Mouse (Mus musculus) Patski (cell line): ENCODE data around the gene Slc22a20. TPM values are rescaled to one million over a fixed set of nuclear protein-coding genes. Genes with fewer than 3 reads are reported as not detected.

Source experiments
- ATAC-seq: fragments of 100-300 bp; one replicate; pipeline ENCODE4 v1.8.0; 2021
- CTCF ChIA-PET: fragments of 350-600 bp; sonication (Branson Sonifier 250); formaldehyde crosslinking; loops from one replicate; lab custom pipeline; 2022; ENCODE audit warnings: inconsistent platforms; lab: Charles Lee
- POLR2A ChIA-PET: fragments of 350-600 bp; sonication (Branson Sonifier 250); formaldehyde crosslinking; loops from one replicate; lab custom pipeline; 2022; ENCODE audit warnings: antibody characterized with exemption, inconsistent platforms; lab: Charles Lee
- DNase-seq: peaks from one replicate; pipeline ENCODE4 v3.0.0-alpha.2; 2011; ENCODE audit warnings: low read depth, low spot score
- H3K27me3 ChIP-seq: fragments of 371-371 bp; one replicate; pipeline ENCODE4 v1.5.1; 2021
- CTCF ChIP-seq: fragments of 100-300 bp; IDR thresholded peaks from one replicate; pipeline ENCODE4 v1.5.1; 2021
- in situ Hi-C: fragments of 300-500 bp; cut with MboI; formaldehyde crosslinking; loops from 3 replicates; pipeline ENCODE4 v1.11.1; 2018; ENCODE audit warnings: low pct_unique_long_range_greater_than_20kb, mixed read lengths
- polyA plus RNA-seq: library from polyadenylated mRNA; unstranded; gene quantifications from one replicate; pipeline ENCODE4 v1.2.3, GENCODE M21; 2021

The Slc22a20 gene
- polyA plus RNA-seq, 1 experiment from 2014 or later, result not detected

- ATAC-seq (no peak), DNase-seq (no peak)
- no peaks in the 10 kb centered on the region for H3K27me3 ChIP-seq
- in situ Hi-C loops, result no loop called here
- CTCF ChIA-PET, result interaction anchor here (1.5 to 1.7 kb wide), 3 partner anchors 11 to 20 kb away, joined by 4 to 11 read pairs (median 4); no protein-coding TSS in a partner anchor
- POLR2A ChIA-PET, result interaction anchor here (1.2 kb wide), 1 partner anchor 21 kb away, joined by 4 read pairs; no protein-coding TSS in a partner anchor
- no peak for TF ChIP-seq CTCF
These were observed 41.8 kb downstream of the Slc22a20 start for GRCm38 (mm10) chr19:5944145-5944544.

DNA sequence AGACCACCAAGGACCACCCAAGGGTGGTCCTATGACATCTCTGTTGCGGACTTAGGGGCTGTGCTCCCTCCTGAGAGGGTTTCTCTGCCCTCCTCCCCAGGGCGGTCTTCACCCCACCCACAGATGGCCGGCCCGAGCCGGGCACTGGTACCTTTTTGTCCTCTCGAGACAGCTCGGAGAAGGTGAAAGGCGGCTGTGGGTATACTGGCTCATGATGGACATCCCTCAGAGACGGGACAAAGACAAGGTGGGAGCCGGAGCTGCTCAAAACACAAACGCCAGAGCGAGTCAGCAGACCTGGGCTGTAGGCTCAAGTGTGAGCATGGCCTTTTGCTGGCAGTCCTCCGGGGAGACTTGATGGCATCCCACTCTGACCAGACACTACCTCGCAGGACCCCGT lies 42.5 kb downstream of the Slc22a20 start:
- POLR2A ChIA-PET, result no interaction called here
- TF ChIP-seq CTCF, result no peak
- CTCF ChIA-PET, result interaction anchor here (1.3 to 1.6 kb wide), 2 partner anchors 14 to 19 kb away, joined by 4 read pairs; no protein-coding TSS in a partner anchor
- H3K27me3 ChIP-seq, result no peaks in the 10 kb centered on the region
- ATAC-seq (no peak), DNase-seq (no peak)
- in situ Hi-C loops, result no loop called here

DNA sequence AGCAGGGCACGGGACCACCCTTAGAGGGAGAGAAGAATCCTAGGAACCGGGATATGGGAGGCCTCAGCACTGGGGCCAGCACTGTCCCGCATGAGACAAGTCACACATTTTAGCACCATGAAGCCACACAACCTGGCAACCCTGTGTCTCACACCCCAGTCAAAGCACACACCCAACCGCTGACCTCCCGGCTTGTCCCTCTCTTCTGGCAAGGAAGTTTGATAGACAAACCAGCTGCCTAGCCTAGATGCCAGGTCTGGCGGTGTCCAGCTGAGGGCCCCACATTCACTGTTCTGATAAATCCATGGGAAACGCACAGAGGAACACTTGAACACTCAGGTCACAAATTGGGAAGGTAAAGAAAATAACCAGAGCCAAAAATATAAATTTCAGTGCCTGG lies 43.4 kb downstream of the Slc22a20 start:
- ATAC-seq (no peak), DNase-seq (no peak)
- no peaks in the 10 kb centered on the region for H3K27me3 ChIP-seq
- in situ Hi-C loops, result no loop called here
- TF ChIP-seq CTCF, result no peak
- ChIA-PET POLR2A (no interaction called here), CTCF (interaction anchor here (1.3 to 1.7 kb wide), 2 partner anchors 13 to 156 kb away, joined by 4 to 6 read pairs; no protein-coding TSS in a partner anchor)

DNA sequence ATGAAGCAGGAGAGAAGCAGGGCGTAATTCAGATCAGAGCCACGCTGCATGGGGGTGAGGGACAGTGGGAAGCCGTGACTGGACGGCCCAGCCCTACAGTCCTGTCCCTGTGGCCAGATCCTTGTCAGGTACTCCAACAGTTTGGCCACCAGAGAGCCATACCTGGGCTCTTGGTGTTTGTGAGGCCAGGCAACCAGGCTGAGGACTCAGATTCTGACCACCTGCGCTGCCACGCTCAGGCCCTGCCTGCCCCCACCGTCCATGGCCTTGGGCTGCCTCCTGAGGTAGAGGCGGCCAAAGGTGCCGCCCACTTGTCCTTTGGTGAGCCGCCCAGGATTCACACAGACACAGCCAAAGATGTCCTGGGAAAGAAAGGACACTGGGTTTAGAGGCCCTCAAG lies 45.3 kb downstream of the Slc22a20 start:
- CTCF ChIA-PET, result interaction anchor here (0.9 kb wide), 1 partner anchor 14 kb away, joined by 4 read pairs; no protein-coding TSS in a partner anchor
- POLR2A ChIA-PET, result no interaction called here
- in situ Hi-C loops, result no loop called here

DNA sequence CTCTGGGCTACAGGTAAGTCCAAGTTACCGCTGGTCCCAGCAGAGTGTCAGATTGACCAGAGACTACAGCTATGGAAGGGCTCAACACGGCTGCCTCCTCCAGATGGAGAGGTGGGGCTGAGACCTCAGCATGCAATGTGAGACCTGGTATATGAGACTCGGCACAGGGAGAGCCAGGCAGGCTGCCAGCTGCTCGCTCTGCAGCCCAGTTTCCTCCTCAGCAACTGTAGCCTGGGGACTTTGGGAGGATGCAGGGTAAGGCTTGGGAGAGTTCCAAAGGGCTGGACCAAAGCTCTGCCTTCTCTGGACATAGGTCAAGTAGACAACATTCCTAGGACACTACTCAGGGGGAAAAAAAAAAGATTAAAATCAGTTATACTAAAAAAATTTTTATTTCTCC lies 45.8 kb downstream of the Slc22a20 start:
- peak; percentile 18 for ATAC-seq

More for the DNA sequence above, 45.3 kb downstream of the Slc22a20 start:
- DNase-seq (no peak), ATAC-seq (no peak)
- TF ChIP-seq CTCF, result no peak
- no peaks in the 10 kb centered on the region for H3K27me3 ChIP-seq

GRCm38 (mm10) chr19:5939715-5940114 lies 46.2 kb downstream of the Slc22a20 start:
- TF ChIP-seq CTCF, result no peak
- ChIA-PET CTCF (interaction anchor here (0.7 to 1.0 kb wide), 3 partner anchors 10 to 16 kb away, joined by 3 to 4 read pairs (median 4); no protein-coding TSS in a partner anchor), POLR2A (interaction anchor here (1.0 kb wide), 1 partner anchor 10 kb away, joined by 3 read pairs; no protein-coding TSS in a partner anchor)
- no peak for DNase-seq
- no peak for ATAC-seq
- no peaks in the 10 kb centered on the region for H3K27me3 ChIP-seq
- in situ Hi-C loops, result no loop called here

More for the DNA sequence above, 45.8 kb downstream of the Slc22a20 start:
- ChIA-PET POLR2A (interaction anchor here (1.0 kb wide), 1 partner anchor 11 kb away, joined by 3 read pairs; no protein-coding TSS in a partner anchor), CTCF (interaction anchor here (0.7 to 1.0 kb wide), 3 partner anchors 10 to 16 kb away, joined by 3 to 4 read pairs (median 4); no protein-coding TSS in a partner anchor)
- no peak for TF ChIP-seq CTCF
- no peaks in the 10 kb centered on the region for H3K27me3 ChIP-seq
- in situ Hi-C loops, result no loop called here
- DNase-seq, result no peak

DNA sequence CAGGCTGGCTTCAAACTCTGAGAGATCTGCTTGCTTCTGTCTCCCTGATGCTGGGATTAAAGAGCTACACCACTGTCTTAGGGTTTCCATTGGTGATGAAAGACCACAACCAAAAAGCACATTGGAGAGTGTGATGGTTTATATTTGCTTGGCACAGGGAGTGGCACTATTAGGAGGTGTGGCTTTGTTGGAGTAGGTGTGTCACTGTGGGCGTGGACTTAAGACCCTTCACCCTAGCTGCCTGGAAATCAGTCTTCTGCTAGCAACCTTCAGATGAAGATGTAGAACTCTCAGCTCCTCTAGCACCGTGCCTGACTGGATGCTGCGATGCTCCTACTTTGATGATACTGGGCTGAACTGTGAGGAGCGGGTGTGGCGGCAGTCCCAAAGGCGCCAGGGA lies 47.4 kb downstream of the Slc22a20 start:
- CTCF ChIA-PET, result interaction anchor here (1.3 to 1.6 kb wide), 2 partner anchors 13 to 18 kb away, joined by 5 read pairs; partner anchors contain the start of gene Cdc42ep2
- POLR2A ChIA-PET, result no interaction called here
- ATAC-seq (no peak), DNase-seq (no peak)
- H3K27me3 ChIP-seq, result no peaks in the 10 kb centered on the region
- in situ Hi-C loops, result no loop called here
- TF ChIP-seq CTCF, result no peak

DNA sequence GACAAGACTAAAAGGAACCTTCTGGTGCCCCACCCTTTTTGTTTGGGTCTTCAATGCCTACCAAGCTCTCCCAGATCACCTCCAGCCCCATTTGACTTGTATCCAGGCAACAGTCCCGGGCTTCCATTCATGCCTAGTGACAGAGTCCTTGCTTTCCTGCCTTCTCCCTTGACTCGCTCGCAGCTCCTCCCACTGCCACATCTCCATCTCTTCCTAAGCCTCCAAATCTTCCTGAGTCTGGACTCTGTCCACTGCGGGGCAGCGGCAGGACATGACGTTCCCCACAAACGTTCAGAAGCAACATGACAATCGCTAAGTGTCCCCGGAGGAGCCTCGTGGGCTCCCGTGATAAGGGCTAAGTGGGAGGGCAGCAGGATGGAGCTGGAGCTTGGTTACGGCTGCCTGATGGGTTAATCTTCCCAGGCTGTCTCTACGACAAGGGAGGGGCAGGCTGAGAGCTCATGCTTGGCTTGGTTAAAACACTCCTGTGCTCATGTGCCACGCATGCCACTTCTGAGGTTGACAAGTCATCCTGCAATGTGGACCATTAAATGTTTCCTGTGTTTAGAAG lies 48.0 kb downstream of the Slc22a20 start:
- POLR2A ChIA-PET, result no interaction called here
- no peak for TF ChIP-seq CTCF
- in situ Hi-C loops, result no loop called here
- CTCF ChIA-PET, result interaction anchor here (1.3 to 1.6 kb wide), 2 partner anchors 13 to 18 kb away, joined by 5 read pairs; partner anchors contain the start of gene Cdc42ep2
- no peaks in the 10 kb centered on the region for H3K27me3 ChIP-seq
- no peak for ATAC-seq
- no peak for DNase-seq

GRCm38 (mm10) chr19:5937095-5937835 lies 48.7 kb downstream of the Slc22a20 start:
- H3K27me3 ChIP-seq, result no peaks in the 10 kb centered on the region
- ATAC-seq, result no peak
- in situ Hi-C loops, result no loop called here
- TF ChIP-seq CTCF, result no peak
- ChIA-PET CTCF (interaction anchor here (1.2 to 1.6 kb wide), 3 partner anchors 11 to 19 kb away, joined by 3 to 5 read pairs (median 5); partner anchors contain the start of gene Cdc42ep2), POLR2A (no interaction called here)
- DNase-seq, result no peak

DNA sequence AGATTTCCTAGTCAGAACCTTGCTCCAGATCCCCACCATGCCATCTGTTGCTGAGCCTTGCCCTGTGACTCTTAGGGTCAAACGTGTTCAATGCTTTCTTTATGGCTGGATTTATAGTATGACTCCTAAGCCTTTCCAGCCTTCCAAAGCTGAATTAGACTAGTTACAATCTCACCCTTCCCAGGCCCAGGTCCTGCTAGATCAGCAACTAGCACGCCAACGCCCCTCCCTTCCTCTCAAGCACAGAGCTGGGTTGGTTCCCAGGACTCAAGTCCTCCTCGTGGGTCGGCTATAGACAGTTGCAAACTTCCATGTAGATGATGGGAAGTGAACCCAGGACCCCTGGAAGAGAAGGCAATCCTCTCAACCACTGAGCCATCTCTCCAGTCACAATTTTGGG lies 50.3 kb downstream of the Slc22a20 start:
- ATAC-seq, result no peak
- in situ Hi-C loops, result no loop called here
- POLR2A ChIA-PET, result interaction anchor here (0.6 kb wide), 1 partner anchor 240 kb away, joined by 3 read pairs; no protein-coding TSS in a partner anchor
- TF ChIP-seq CTCF, result no peak
- DNase-seq, result no peak
- no peaks in the 10 kb centered on the region for H3K27me3 ChIP-seq
- CTCF ChIA-PET, result interaction anchor here (0.8 kb wide), 1 partner anchor 12 kb away, joined by 3 read pairs; no protein-coding TSS in a partner anchor
